Mouse (Mus musculus) stomach, postnatal 0 days (tissue): ENCODE results near the gene Cep250. TPM values are rescaled to one million over a fixed set of nuclear protein-coding genes. Genes with fewer than 3 reads are reported as not detected.

Source experiments
- ATAC-seq: fragments of 200-750 bp; cut with Nextera tagmentation; 2 replicates; pipeline ENCODE4 v1.8.0; 2017; ENCODE audit not compliant: low FRiP score, low TSS enrichment
- DNase-seq: peaks from one replicate; pipeline ENCODE4 v3.0.0-alpha.2; 2016; ENCODE audit warnings: low spot score
- H3K27ac ChIP-seq: fragments of 300-500 bp; sonication (generic); replicated peaks from 2 replicates; pipeline ENCODE4 v1.5.1; 2014; ENCODE audit warnings: mild to moderate bottlenecking, control low read depth
- H3K27me3 ChIP-seq: fragments of 300-500 bp; sonication (generic); 2 replicates; pipeline ENCODE4 v1.6.1; 2014; ENCODE audit warnings: low read length; ENCODE audit not compliant: control insufficient read depth, insufficient read depth
- H3K36me3 ChIP-seq: fragments of 300-500 bp; sonication (generic); 2 replicates; pipeline ENCODE4 v1.6.1; 2014; ENCODE audit warnings: low read length, mixed read lengths; ENCODE audit not compliant: control insufficient read depth, insufficient read depth
- H3K4me1 ChIP-seq: fragments of 300-500 bp; sonication (generic); replicated peaks from 2 replicates; pipeline ENCODE4 v1.6.1; 2014; ENCODE audit warnings: antibody characterized with exemption; ENCODE audit not compliant: control insufficient read depth, insufficient read depth
- H3K4me2 ChIP-seq: fragments of 300-500 bp; sonication (generic); replicated peaks from 2 replicates; pipeline ENCODE4 v1.6.1; 2014; ENCODE audit warnings: low read depth, mild to moderate bottlenecking, control low read depth, moderate library complexity
- H3K4me3 ChIP-seq: fragments of 300-500 bp; sonication (generic); 2 replicates; pipeline ENCODE4 v1.5.1; 2014; ENCODE audit warnings: low read depth, low read length, control low read depth
- H3K9ac ChIP-seq: fragments of 300-500 bp; sonication (generic); 2 replicates; pipeline ENCODE4 v1.6.1; 2014; ENCODE audit warnings: mild to moderate bottlenecking, low read length, control low read depth, mixed read lengths
- H3K9me3 ChIP-seq: fragments of 300-500 bp; sonication (generic); 2 replicates; pipeline ENCODE4 v1.6.1; 2016; ENCODE audit warnings: low read length; ENCODE audit not compliant: control insufficient read depth
- CTCF ChIP-seq: IDR thresholded peaks from 2 replicates; pipeline ENCODE4 v1.5.1; 2016; ENCODE audit warnings: antibody characterized with exemption, low read depth, mild to moderate bottlenecking, moderate library complexity
- EP300 ChIP-seq: optimal IDR thresholded peaks from 2 replicates; pipeline ENCODE3; 2016; ENCODE audit warnings: antibody characterized with exemption
- WGBS: fragments of 180-500 bp; shearing (Covaris S2); extraction: QIAGEN DNeasy Blood & Tissue Kit; methylation state at CpG from one replicate; pipeline ENCODE4 v1.1.7; 2014; 5-methylcytosine and 5-hydroxymethylcytosine counted together
- polyA plus RNA-seq: library from polyadenylated mRNA; unstranded; fragments of >200 nt; fragmentation: Nextera tagmentation; extraction: Ambion mirVana; gene quantifications from 2 replicates; pipeline ENCODE4 v1.2.1, GENCODE M21; 2015

Gene Cep250
- polyA plus RNA-seq, 1 experiment from 2014 or later: 4.6 TPM

GRCm38 (mm10) chr2:155944685-155945084, 11.6 kb upstream of the Cep250 start:
- no peaks in the 10 kb centered on the region for H3K36me3 ChIP-seq
- H3K4me1 ChIP-seq: peaks cover 2% of the 10 kb centered on the region; the same call in 1 of the 2 replicates
- WGBS: 77% methylated on average over 4 of the region's 4 CpGs
- no peak overlapping the region for H3K9ac ChIP-seq
- H3K27ac ChIP-seq: no peak overlapping the region
- peak overlapping the region; percentile 21 for H3K4me2 ChIP-seq
- H3K4me3 ChIP-seq: no peak overlapping the region
- no peaks in the 10 kb centered on the region for H3K9me3 ChIP-seq
- no peak for ATAC-seq
- no peaks in the 10 kb centered on the region for H3K27me3 ChIP-seq
- TF ChIP-seq CTCF: no peak
- no peak for TF ChIP-seq EP300
- DNase-seq: no peak

- no peaks in the 10 kb centered on the region for H3K9me3 ChIP-seq
- H3K4me3 ChIP-seq: no peak within 1 kb of the TSS
- TF ChIP-seq EP300 (no peak), CTCF (no peak)
- DNase-seq (no peak), ATAC-seq (no peak)
- H3K36me3 ChIP-seq: no peaks in the 10 kb centered on the region
- no peak within 1 kb of the TSS for H3K9ac ChIP-seq
- no peaks in the 10 kb centered on the region for H3K27me3 ChIP-seq
- WGBS: 23% methylated on average over 13 of the region's 13 CpGs
- H3K4me1 ChIP-seq: peaks cover 2% of the 10 kb centered on the region; the same call in 1 of the 2 replicates
- H3K27ac ChIP-seq: no peak within 1 kb of the TSS
- H3K4me2 ChIP-seq: peak within 1 kb of the TSS; percentile 21
Measured at GRCm38 (mm10) chr2:155945124-155945523, 11.1 kb upstream of the Cep250 start, which contains the start of gene Gdf5. Gdf5 (minus strand) TSS chr2:155945367.

GRCm38 (mm10) chr2:155945580-155945979, 10.7 kb upstream of the Cep250 start:
- ATAC-seq (no peak), DNase-seq (no peak)
- Histone ChIP-seq H3K9ac (no peak overlapping the region), H3K36me3 (no peaks in the 10 kb centered on the region), H3K4me2 (no peak overlapping the region), H3K4me3 (no peak overlapping the region), H3K9me3 (no peaks in the 10 kb centered on the region), H3K27me3 (no peaks in the 10 kb centered on the region), H3K27ac (no peak overlapping the region), H3K4me1 (peaks cover 2% of the 10 kb centered on the region; the same call in 1 of the 2 replicates)
- 43% methylated on average over 5 of the region's 5 CpGs for WGBS
- TF ChIP-seq CTCF (no peak), EP300 (no peak)

- peaks cover 2% of the 10 kb centered on the region; the same call in 1 of the 2 replicates for H3K4me1 ChIP-seq
- WGBS: 5% methylated on average over 7 of the region's 7 CpGs
- peak; percentile 91 for TF ChIP-seq CTCF
- TF ChIP-seq EP300: no peak
- peak; percentile 18; the same call in 1 of the 2 replicates for ATAC-seq
- H3K27me3 ChIP-seq: no peaks in the 10 kb centered on the region
- H3K36me3 ChIP-seq: no peaks in the 10 kb centered on the region
- no peak overlapping the region for H3K4me2 ChIP-seq
- no peak overlapping the region for H3K9ac ChIP-seq
- H3K27ac ChIP-seq: no peak overlapping the region
- DNase-seq: peak; percentile 86
- H3K4me3 ChIP-seq: no peak overlapping the region
- H3K9me3 ChIP-seq: no peaks in the 10 kb centered on the region
Measured at GRCm38 (mm10) chr2:155946069-155946468, 10.2 kb upstream of the Cep250 start.

- Histone ChIP-seq H3K4me3 (no peak overlapping the region), H3K36me3 (no peaks in the 10 kb centered on the region), H3K4me2 (no peak overlapping the region), H3K27ac (no peak overlapping the region), H3K4me1 (peaks cover 2% of the 10 kb centered on the region; the same call in 1 of the 2 replicates), H3K9ac (no peak overlapping the region), H3K27me3 (no peaks in the 10 kb centered on the region), H3K9me3 (no peaks in the 10 kb centered on the region)
- ATAC-seq (no peak), DNase-seq (no peak)
- WGBS: 35% methylated on average over 4 of the region's 4 CpGs
- TF ChIP-seq EP300: no peak
- TF ChIP-seq CTCF: no peak
Measured at GRCm38 (mm10) chr2:155946499-155946898, 9.8 kb upstream of the Cep250 start.

GRCm38 (mm10) chr2:155947390-155948002, 8.8 kb upstream of the Cep250 start:
- peaks cover 2% of the 10 kb centered on the region; the same call in 1 of the 2 replicates for H3K4me1 ChIP-seq
- WGBS: 32% methylated on average over 5 of the region's 5 CpGs
- no peaks in the 10 kb centered on the region for H3K27me3 ChIP-seq
- ATAC-seq: peak; percentile 25; the same call in 1 of the 2 replicates
- H3K4me3 ChIP-seq: no peak overlapping the region
- H3K27ac ChIP-seq: no peak overlapping the region
- H3K36me3 ChIP-seq: no peaks in the 10 kb centered on the region
- H3K4me2 ChIP-seq: no peak overlapping the region
- peak; percentile 56 for DNase-seq
- H3K9me3 ChIP-seq: no peaks in the 10 kb centered on the region
- H3K9ac ChIP-seq: no peak overlapping the region
- TF ChIP-seq EP300 (no peak), CTCF (no peak)
